Mouse (Mus musculus): Measurements from ENCODE around the gene C1rl. TPM values are rescaled to one million over a fixed set of nuclear protein-coding genes. Genes with fewer than 3 reads are reported as not detected.

C1rl gene
- polyA plus RNA-seq, 1 experiment from 2014 or later, result 0.42 TPM

Other genes starting within 250 kb of the C1rl start
- not detected in 2 replicates for gene Cd163, start 188.5 kb upstream of the C1rl start, polyA plus RNA-seq (2016; fragmentation: Nextera tagmentation; extraction: Ambion mirVana)
- gene Pex5, start 78.0 kb upstream of the C1rl start, polyA plus RNA-seq (2016; fragmentation: Nextera tagmentation; extraction: Ambion mirVana), result 43.3 and 44.9 TPM in 2 replicates
- gene Clstn3, start 28.3 kb upstream of the C1rl start, polyA plus RNA-seq (2016; fragmentation: Nextera tagmentation; extraction: Ambion mirVana), result 5.5 and 8.7 TPM in 2 replicates
- gene C1ra, start 19.3 kb downstream of the C1rl start, polyA plus RNA-seq (2016; fragmentation: Nextera tagmentation; extraction: Ambion mirVana), result 0.13 TPM in 1 of 2 replicates, not detected in the other
- 0.70 and 1.2 TPM in 2 replicates for gene C1s1, start 49.2 kb downstream of the C1rl start, polyA plus RNA-seq (2016; fragmentation: Nextera tagmentation; extraction: Ambion mirVana)
- gene C1rb, start 77.2 kb downstream of the C1rl start, polyA plus RNA-seq (2016; fragmentation: Nextera tagmentation; extraction: Ambion mirVana), result not detected in 2 replicates
- not detected in 2 replicates for gene C1s2, start 143.0 kb downstream of the C1rl start, polyA plus RNA-seq (2016; fragmentation: Nextera tagmentation; extraction: Ambion mirVana)
- 41.4 and 46.6 TPM in 2 replicates for gene Lpcat3, start 169.9 kb downstream of the C1rl start, polyA plus RNA-seq (2016; fragmentation: Nextera tagmentation; extraction: Ambion mirVana)
- 233 and 257 TPM in 2 replicates for gene Emg1, start 219.1 kb downstream of the C1rl start, polyA plus RNA-seq (2016; fragmentation: Nextera tagmentation; extraction: Ambion mirVana)
- 473 and 496 TPM in 2 replicates for gene Phb2, start 219.2 kb downstream of the C1rl start, polyA plus RNA-seq (2016; fragmentation: Nextera tagmentation; extraction: Ambion mirVana)
- 9.3 and 10.4 TPM in 2 replicates for gene Ptpn6, start 245.6 kb downstream of the C1rl start, polyA plus RNA-seq (2016; fragmentation: Nextera tagmentation; extraction: Ambion mirVana)
- gene Grcc10, start 248.3 kb downstream of the C1rl start, polyA plus RNA-seq (2016; fragmentation: Nextera tagmentation; extraction: Ambion mirVana), result 425 and 454 TPM in 2 replicates

Data from embryonic facial prominence, embryonic 10.5 days (tissue).